Mouse (Mus musculus): ENCODE measurements around the gene Ly6g5b. TPM values are rescaled to one million over a fixed set of nuclear protein-coding genes. Genes with fewer than 3 reads are reported as not detected.

Ly6g5b gene
- polyA plus RNA-seq, 1 experiment from 2014 or later = 0.59 TPM

GRCm38 (mm10) chr17:35104754-35105153, 10.5 kb downstream of the Ly6g5b start:
- 59% methylated on average over 6 of the region's 6 CpGs for WGBS

GRCm38 (mm10) chr17:35104079-35104478, 11.1 kb downstream of the Ly6g5b start:
- H3K36me3 ChIP-seq (ENCODE audit: control insufficient read depth, insufficient read depth) = peaks cover 43% of the 10 kb centered on the region
- no peaks in the 10 kb centered on the region for H3K4me1 ChIP-seq (replicated peaks; ENCODE audit: control insufficient read depth, insufficient read depth, low read length)
- peak overlapping the region; percentile 64 for H3K27ac ChIP-seq (ENCODE audit: low read depth, low read length)
- no peak overlapping the region for H3K4me3 ChIP-seq (ENCODE audit: low read depth, low read length)
- 91% methylated on average over 7 of the region's 7 CpGs for WGBS
- no peak overlapping the region for H3K4me2 ChIP-seq (replicated peaks; ENCODE audit: low read depth)
- no peaks in the 10 kb centered on the region for H3K27me3 ChIP-seq (replicated peaks; ENCODE audit: control insufficient read depth, insufficient read depth, low read length)
- TF ChIP-seq CTCF (IDR thresholded peaks at IDR 0.05; ENCODE audit: low read depth) = no peak
- H3K9me3 ChIP-seq (ENCODE audit: control insufficient read depth) = no peaks in the 10 kb centered on the region
- no peak overlapping the region for H3K9ac ChIP-seq (ENCODE audit: low read depth, low read length)
- ATAC-seq = no peak

More at GRCm38 (mm10) chr17:35104754-35105153, 10.5 kb downstream of the Ly6g5b start:
- Histone ChIP-seq H3K4me3 (ENCODE audit: low read depth, low read length) (no peak overlapping the region), H3K9me3 (ENCODE audit: control insufficient read depth) (no peaks in the 10 kb centered on the region), H3K4me2 (replicated peaks; ENCODE audit: low read depth) (no peak overlapping the region), H3K36me3 (ENCODE audit: control insufficient read depth, insufficient read depth) (peaks cover 36% of the 10 kb centered on the region), H3K4me1 (replicated peaks; ENCODE audit: control insufficient read depth, insufficient read depth, low read length) (no peaks in the 10 kb centered on the region), H3K27me3 (replicated peaks; ENCODE audit: control insufficient read depth, insufficient read depth, low read length) (no peaks in the 10 kb centered on the region), H3K27ac (ENCODE audit: low read depth, low read length) (no peak overlapping the region), H3K9ac (ENCODE audit: low read depth, low read length) (no peak overlapping the region)
- no peak for ATAC-seq
- no peak for TF ChIP-seq CTCF (IDR thresholded peaks at IDR 0.05; ENCODE audit: low read depth)

GRCm38 (mm10) chr17:35103221-35103690, 12.0 kb downstream of the Ly6g5b start:
- Histone ChIP-seq H3K9ac (ENCODE audit: low read depth, low read length) (no peak overlapping the region), H3K4me2 (replicated peaks; ENCODE audit: low read depth) (no peak overlapping the region; the same call in 1 of the 2 replicates), H3K4me3 (ENCODE audit: low read depth, low read length) (no peak overlapping the region), H3K4me1 (replicated peaks; ENCODE audit: control insufficient read depth, insufficient read depth, low read length) (no peaks in the 10 kb centered on the region), H3K27me3 (replicated peaks; ENCODE audit: control insufficient read depth, insufficient read depth, low read length) (no peaks in the 10 kb centered on the region), H3K36me3 (ENCODE audit: control insufficient read depth, insufficient read depth) (peaks cover 51% of the 10 kb centered on the region), H3K27ac (ENCODE audit: low read depth, low read length) (peak overlapping the region; percentile 64), H3K9me3 (ENCODE audit: control insufficient read depth) (no peaks in the 10 kb centered on the region)
- WGBS = 33% methylated on average over 6 of the region's 6 CpGs
- no peak for TF ChIP-seq CTCF (IDR thresholded peaks at IDR 0.05; ENCODE audit: low read depth)
- ATAC-seq = peak; percentile 82

- no peak for TF ChIP-seq CTCF (IDR thresholded peaks at IDR 0.05; ENCODE audit: low read depth)
- H3K9ac ChIP-seq (ENCODE audit: low read depth, low read length) = no peak overlapping the region
- peak overlapping the region; percentile 21; the same call in 1 of the 2 replicates for H3K27ac ChIP-seq (ENCODE audit: low read depth, low read length)
- H3K36me3 ChIP-seq (ENCODE audit: control insufficient read depth, insufficient read depth) = peaks cover 59% of the 10 kb centered on the region
- no peaks in the 10 kb centered on the region for H3K4me1 ChIP-seq (replicated peaks; ENCODE audit: control insufficient read depth, insufficient read depth, low read length)
- no peaks in the 10 kb centered on the region for H3K9me3 ChIP-seq (ENCODE audit: control insufficient read depth)
- no peak for ATAC-seq
- no peak overlapping the region for H3K4me2 ChIP-seq (replicated peaks; ENCODE audit: low read depth)
- no peaks in the 10 kb centered on the region for H3K27me3 ChIP-seq (replicated peaks; ENCODE audit: control insufficient read depth, insufficient read depth, low read length)
- 76% methylated on average over 8 of the region's 8 CpGs for WGBS
- no peak overlapping the region for H3K4me3 ChIP-seq (ENCODE audit: low read depth, low read length)
These were observed 12.9 kb downstream of the Ly6g5b start for GRCm38 (mm10) chr17:35102299-35102698.

- H3K9me3 ChIP-seq (ENCODE audit: control insufficient read depth) = no peaks in the 10 kb centered on the region
- H3K4me3 ChIP-seq (ENCODE audit: low read depth, low read length) = no peak overlapping the region
- H3K27me3 ChIP-seq (replicated peaks; ENCODE audit: control insufficient read depth, insufficient read depth, low read length) = no peaks in the 10 kb centered on the region
- peaks cover 71% of the 10 kb centered on the region for H3K36me3 ChIP-seq (ENCODE audit: control insufficient read depth, insufficient read depth)
- no peak overlapping the region for H3K4me2 ChIP-seq (replicated peaks; ENCODE audit: low read depth)
- no peaks in the 10 kb centered on the region for H3K4me1 ChIP-seq (replicated peaks; ENCODE audit: control insufficient read depth, insufficient read depth, low read length)
- no peak for TF ChIP-seq CTCF (IDR thresholded peaks at IDR 0.05; ENCODE audit: low read depth)
- no peak overlapping the region for H3K9ac ChIP-seq (ENCODE audit: low read depth, low read length)
- no peak for ATAC-seq
- 92% methylated on average over 11 of the region's 11 CpGs for whole genome bisulfite sequencing
- 0 out of 2 replicates have a peak overlapping the region, but pooled peaks have one; percentile 15 for H3K27ac ChIP-seq (ENCODE audit: low read depth, low read length)
These were observed 14.1 kb downstream of the Ly6g5b start for GRCm38 (mm10) chr17:35101161-35101560.

GRCm38 (mm10) chr17:35100196-35100765, 14.9 kb downstream of the Ly6g5b start:
- peaks cover 80% of the 10 kb centered on the region for H3K36me3 ChIP-seq (ENCODE audit: control insufficient read depth, insufficient read depth)
- H3K27ac ChIP-seq (ENCODE audit: low read depth, low read length) = 0 out of 2 replicates have a peak overlapping the region, but pooled peaks have one; percentile 21
- TF ChIP-seq CTCF (IDR thresholded peaks at IDR 0.05; ENCODE audit: low read depth) = no peak

More at GRCm38 (mm10) chr17:35100196-35100765, 14.9 kb downstream of the Ly6g5b start:
- Histone ChIP-seq H3K9ac (ENCODE audit: low read depth, low read length) (no peak overlapping the region), H3K4me3 (ENCODE audit: low read depth, low read length) (no peak overlapping the region), H3K4me1 (replicated peaks; ENCODE audit: control insufficient read depth, insufficient read depth, low read length) (no peaks in the 10 kb centered on the region), H3K27me3 (replicated peaks; ENCODE audit: control insufficient read depth, insufficient read depth, low read length) (no peaks in the 10 kb centered on the region), H3K9me3 (ENCODE audit: control insufficient read depth) (no peaks in the 10 kb centered on the region), H3K4me2 (replicated peaks; ENCODE audit: low read depth) (no peak overlapping the region; the same call in 1 of the 2 replicates)
- 55% methylated on average over 10 of the region's 10 CpGs for WGBS
- ATAC-seq = 0 out of 2 replicates have a peak, but pooled peaks have one; percentile 11
